In the genomic region with DNA sequence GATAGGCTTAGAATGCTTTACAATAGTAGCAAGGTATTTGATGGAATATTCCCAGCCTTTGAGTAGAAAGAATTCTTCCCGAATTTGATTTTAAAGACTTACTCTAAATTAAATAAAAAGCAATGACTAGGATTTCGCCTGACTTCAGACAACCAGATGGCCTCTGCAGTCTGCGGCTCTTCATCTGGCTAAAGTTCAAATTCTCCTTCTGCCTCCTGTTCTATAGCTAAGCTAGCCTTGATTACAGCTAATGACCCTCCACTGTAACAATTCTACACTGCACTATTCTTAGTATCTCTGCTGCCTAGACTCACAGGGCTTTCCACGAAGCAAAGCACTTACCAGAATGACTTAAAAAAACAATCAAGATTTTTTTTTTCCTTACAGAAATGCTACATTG, we compare ENCODE assay signal across 15 mouse cellular contexts.
DNase-seq lines count a peak whose midpoint lies in the region; ATAC-seq lines count a peak whose summit lies in the region.
"Had no signal": no experiment of that assay in that cellular context is flagged by ENCODE, and none has a peak within 500 bp of the region (broad histone marks: within the 10 kb centered on the region; RNA-seq: fewer than 3 reads in every experiment).

No protein-coding gene starts in this region.

- DNase-seq in cerebellum, postnatal 4 days (ENCODE audit: low spot score in 2 of 2) = no peak
- peak; percentile 26 for DNase-seq in layer of hippocampus, adult 11-12 months (ENCODE audit: low spot score)
- no peak for DNase-seq in layer of hippocampus, postnatal 25 days (ENCODE audit: extremely low spot score in 1 of 2, low spot score in 1 of 2)
- peak; percentile 72 to 79 for DNase-seq in cerebellum, adult 18-20 months
- peak; percentile 65 to 74 for DNase-seq in cerebellum, postnatal 36 days
- DNase-seq in urinary bladder, postnatal 10 days (ENCODE audit: low spot score) = no peak
- DNase-seq in spleen, postnatal 4 days (ENCODE audit: low spot score in 2 of 2) = no peak
- DNase-seq: adrenal gland, adult 2 months; gastrocnemius, postnatal 14 days; lung, embryonic 14.5 days; lung, postnatal 4 days; thymus, postnatal 14 days had no signal

- ATAC-seq in cerebellum, adult (ENCODE audit: insufficient number of reproducible peaks, low FRiP score, low TSS enrichment) = peak; percentile 97
- ATAC-seq: CD4-positive, CD25-positive, alpha-beta regulatory T cell, adult 4 months; intestine, postnatal 0 days had no signal

Comparison
In these comparisons a context has a peak if more than half of its experiments do, and no peak if none do; other contexts are left out.
1. DNase-seq: peak in layer of hippocampus, adult 11-12 months (single experiment), cerebellum, adult 18-20 months (2 of 2) and cerebellum, postnatal 36 days (2 of 2); none in cerebellum, postnatal 4 days (0 of 2), layer of hippocampus, postnatal 25 days (0 of 2), urinary bladder, postnatal 10 days (single experiment) and spleen, postnatal 4 days (0 of 2).